Mouse (Mus musculus): ENCODE data around the gene Rad21l. TPM values are rescaled to one million over a fixed set of nuclear protein-coding genes. Genes with fewer than 3 reads are reported as not detected.

Gene Rad21l
- 0.09 TPM in 1 of 2 replicates, not detected in the other for polyA plus RNA-seq (2015; fragmentation: Nextera tagmentation; extraction: Ambion mirVana)

DNA sequence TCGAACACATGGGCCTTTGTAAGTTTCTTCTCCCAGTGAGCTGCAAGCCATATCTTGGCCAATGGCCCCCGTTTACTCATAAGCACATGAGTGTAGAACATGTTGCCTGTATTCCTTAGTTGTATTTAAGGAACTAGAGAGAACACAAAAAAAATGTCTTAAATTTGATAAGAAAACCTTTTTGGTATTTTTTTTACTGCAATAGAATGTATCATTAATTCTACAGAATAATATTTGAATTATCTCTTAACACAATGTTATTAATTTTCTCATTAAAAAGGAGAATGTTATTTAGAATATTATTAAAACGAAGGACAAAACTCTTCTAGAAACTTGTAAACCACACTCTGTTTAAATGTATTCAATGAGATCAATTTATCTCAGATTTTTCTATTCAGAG is at the start of gene Rad21l:
Rad21l (minus strand) TSS at position 101 of the 400 bp plus-strand sequence.
- Histone ChIP-seq H3K9me3 (no peaks in the 10 kb centered on the region), H3K4me3 (no peak within 1 kb of the TSS), H3K4me1 (no peaks in the 10 kb centered on the region), H3K27me3 (peaks cover 7% of the 10 kb centered on the region; the same call in 1 of the 2 replicates), H3K9ac (no peak within 1 kb of the TSS), H3K36me3 (no peaks in the 10 kb centered on the region), H3K27ac (no peak within 1 kb of the TSS), H3K4me2 (no peak within 1 kb of the TSS)
- ATAC-seq (ENCODE audit: borderline replicate concordance, extremely low read depth, low FRiP score, low TSS enrichment): no peak
- 70% methylated on average over 3 of the region's 3 CpGs for WGBS

DNA sequence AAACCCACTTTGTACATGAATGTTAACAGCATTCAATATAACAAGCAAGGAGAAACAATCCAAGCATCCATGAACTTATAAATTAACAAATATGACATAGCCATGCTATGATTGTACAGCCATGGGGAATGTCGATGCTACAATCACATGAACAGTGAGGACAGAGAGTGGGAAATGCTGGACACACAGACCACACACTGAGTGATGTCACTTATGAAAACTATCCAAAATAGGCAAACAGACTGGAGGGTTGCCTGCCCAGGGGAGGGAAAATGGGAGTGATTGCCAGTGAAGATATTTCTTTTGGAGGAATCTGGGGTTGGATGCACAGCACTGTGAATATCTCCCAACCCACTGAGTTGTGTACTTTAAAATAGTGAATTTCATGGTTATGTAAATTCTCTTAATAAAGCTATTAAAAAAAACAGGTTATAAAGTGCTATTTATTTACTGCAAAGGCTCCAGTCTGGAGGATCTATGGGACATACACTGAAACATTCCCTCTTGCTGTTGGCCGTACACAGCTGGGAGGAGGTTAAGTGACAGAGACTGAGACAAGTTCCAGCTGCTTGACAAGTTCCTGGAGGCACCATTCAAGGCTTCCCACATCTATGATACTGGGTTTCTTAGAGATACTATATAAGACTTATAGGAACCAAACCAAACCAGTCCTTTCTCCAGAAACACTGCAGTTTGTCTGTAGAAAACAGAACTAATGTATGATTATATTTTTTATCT is 48.2 kb upstream of the Rad21l start:
- Histone ChIP-seq H3K9ac (no peak overlapping the region), H3K4me3 (no peak overlapping the region), H3K4me1 (no peaks in the 10 kb centered on the region), H3K4me2 (no peak overlapping the region), H3K36me3 (peaks cover 31% of the 10 kb centered on the region), H3K9me3 (no peaks in the 10 kb centered on the region), H3K27ac (no peak overlapping the region), H3K27me3 (no peaks in the 10 kb centered on the region)
- ATAC-seq (ENCODE audit: borderline replicate concordance, extremely low read depth, low FRiP score, low TSS enrichment): peak; percentile 80; the same call in 1 of the 2 replicates
- WGBS: 53% methylated on average over 2 of the region's 2 CpGs

DNA sequence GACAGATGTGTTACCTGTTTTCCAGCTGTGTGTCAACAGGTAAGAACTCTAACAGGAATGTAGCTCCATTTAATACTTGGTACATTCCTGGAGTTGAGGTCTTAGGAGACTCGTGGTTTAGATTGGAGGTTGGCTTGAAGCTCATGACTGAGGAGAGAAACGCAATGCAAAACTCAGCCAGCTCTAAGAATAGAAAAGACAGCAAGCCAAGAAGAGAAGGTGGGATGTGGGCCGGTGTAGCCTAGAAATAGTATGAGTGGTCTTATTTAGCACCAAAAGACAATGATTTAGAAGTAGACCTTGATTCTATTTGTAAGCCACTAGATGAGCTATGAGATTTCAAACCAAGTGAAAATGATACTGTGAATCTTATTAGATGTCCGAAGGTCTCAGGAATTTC is 47.2 kb upstream of the Rad21l start:
- Histone ChIP-seq H3K27me3 (no peaks in the 10 kb centered on the region), H3K4me1 (no peaks in the 10 kb centered on the region), H3K9me3 (no peaks in the 10 kb centered on the region), H3K4me2 (no peak overlapping the region), H3K27ac (no peak overlapping the region), H3K4me3 (no peak overlapping the region), H3K9ac (no peak overlapping the region), H3K36me3 (peaks cover 28% of the 10 kb centered on the region)
- no peak for ATAC-seq (ENCODE audit: borderline replicate concordance, extremely low read depth, low FRiP score, low TSS enrichment)
- WGBS: 91% methylated on average over 4 of the region's 4 CpGs

DNA sequence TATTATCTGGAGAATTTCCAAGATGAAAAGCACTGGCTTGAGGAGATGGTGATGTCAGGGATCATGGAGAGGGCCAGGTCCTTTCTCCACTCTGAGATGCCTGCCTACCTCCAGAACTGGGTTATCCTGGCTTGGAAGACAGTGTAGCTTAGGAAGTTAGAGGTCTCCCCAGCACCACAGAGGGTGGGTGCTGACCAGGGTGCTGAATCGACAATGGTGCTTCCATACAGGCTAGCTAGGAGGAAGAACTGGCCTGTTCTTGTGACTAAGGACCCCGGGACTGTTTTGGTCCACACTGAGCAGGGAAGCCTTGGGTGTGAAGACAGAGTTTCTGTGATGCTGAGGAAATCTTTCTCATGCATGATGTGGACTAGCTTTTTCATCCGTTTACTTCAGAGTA is 44.3 kb upstream of the Rad21l start:
- no peaks in the 10 kb centered on the region for H3K27me3 ChIP-seq
- no peak overlapping the region for H3K4me2 ChIP-seq
- H3K36me3 ChIP-seq: peaks cover 3% of the 10 kb centered on the region; the same call in 1 of the 2 replicates
- WGBS: 27% methylated on average over 3 of the region's 3 CpGs
- no peak overlapping the region for H3K9ac ChIP-seq
- H3K4me3 ChIP-seq: no peak overlapping the region
- no peaks in the 10 kb centered on the region for H3K9me3 ChIP-seq
- H3K27ac ChIP-seq: no peak overlapping the region
- H3K4me1 ChIP-seq: no peaks in the 10 kb centered on the region
- ATAC-seq (ENCODE audit: borderline replicate concordance, extremely low read depth, low FRiP score, low TSS enrichment): no peak

DNA sequence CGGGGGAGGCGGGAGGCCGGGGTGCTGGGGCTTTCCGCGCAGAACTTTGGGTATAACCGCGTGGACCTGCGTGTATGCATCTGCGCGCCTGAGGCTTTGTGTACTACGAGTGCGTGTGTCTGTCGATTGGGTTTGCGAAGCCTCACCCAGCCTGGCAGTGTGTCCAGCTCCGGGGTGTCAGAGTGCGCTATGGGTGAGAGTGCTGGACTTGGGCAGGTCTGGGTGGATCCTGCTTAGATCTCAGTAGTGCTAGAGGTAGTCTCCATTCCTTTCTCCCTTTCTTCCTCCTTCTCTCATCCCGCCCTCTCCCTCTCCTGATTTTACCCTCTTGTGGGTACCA is 34.5 kb upstream of the Rad21l start:
- peaks cover 12% of the 10 kb centered on the region for H3K4me1 ChIP-seq
- ATAC-seq (ENCODE audit: borderline replicate concordance, extremely low read depth, low FRiP score, low TSS enrichment): no peak
- H3K9me3 ChIP-seq: no peaks in the 10 kb centered on the region
- peak overlapping the region; percentile 54 for H3K9ac ChIP-seq
- H3K4me3 ChIP-seq: peak overlapping the region; percentile 54
- 3% methylated on average over 17 of the region's 17 CpGs for WGBS
- no peak overlapping the region for H3K27ac ChIP-seq
- peak overlapping the region; percentile 99 for H3K4me2 ChIP-seq
- peaks cover 48% of the 10 kb centered on the region for H3K27me3 ChIP-seq
- no peaks in the 10 kb centered on the region for H3K36me3 ChIP-seq

DNA sequence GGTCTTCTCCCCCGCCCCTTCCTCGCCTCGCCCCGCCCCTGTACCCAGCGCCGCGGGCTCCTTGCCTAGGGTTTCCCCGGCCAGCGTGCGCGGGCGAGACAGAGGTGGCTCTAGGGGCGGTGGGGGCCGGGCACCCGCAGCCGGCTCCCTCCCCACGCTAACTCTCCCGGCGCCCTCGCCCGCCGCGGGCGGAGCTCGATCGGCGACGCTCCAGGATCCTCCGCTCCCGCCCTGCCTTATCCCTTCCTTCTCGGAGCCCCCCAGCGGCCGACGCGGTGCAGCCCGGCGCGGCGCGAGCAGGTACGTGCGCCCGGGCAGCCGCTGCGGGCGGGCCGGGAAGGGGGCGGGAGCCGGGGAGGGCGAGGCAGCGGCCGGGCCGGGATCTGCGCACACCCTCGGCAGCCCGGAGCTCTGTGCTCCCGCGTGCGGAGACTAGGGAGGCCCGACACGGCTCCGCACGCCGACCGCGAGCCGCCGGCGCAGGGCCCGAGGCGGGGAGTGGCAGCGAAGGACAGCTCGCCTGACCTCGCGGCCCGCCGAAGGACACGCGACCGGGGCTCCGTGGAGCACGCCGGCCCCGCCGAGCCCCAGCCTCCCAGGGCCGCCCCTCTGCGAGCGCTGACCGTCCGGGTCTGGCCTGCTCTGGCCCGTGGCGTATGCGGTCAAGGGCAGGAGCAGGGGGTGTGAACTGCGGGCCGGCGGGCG is 34.0 kb upstream of the Rad21l start:
- peak overlapping the region; percentile 54 for H3K9ac ChIP-seq
- H3K4me3 ChIP-seq: peak overlapping the region; percentile 54
- H3K27ac ChIP-seq: no peak overlapping the region
- WGBS: under 1% methylated on average over 83 of the region's 97 CpGs
- no peaks in the 10 kb centered on the region for H3K9me3 ChIP-seq
- peak; percentile 82 for ATAC-seq (ENCODE audit: borderline replicate concordance, extremely low read depth, low FRiP score, low TSS enrichment)
- peaks cover 48% of the 10 kb centered on the region for H3K27me3 ChIP-seq
- H3K36me3 ChIP-seq: no peaks in the 10 kb centered on the region
- H3K4me2 ChIP-seq: peak overlapping the region; percentile 99
- peaks cover 12% of the 10 kb centered on the region for H3K4me1 ChIP-seq

DNA sequence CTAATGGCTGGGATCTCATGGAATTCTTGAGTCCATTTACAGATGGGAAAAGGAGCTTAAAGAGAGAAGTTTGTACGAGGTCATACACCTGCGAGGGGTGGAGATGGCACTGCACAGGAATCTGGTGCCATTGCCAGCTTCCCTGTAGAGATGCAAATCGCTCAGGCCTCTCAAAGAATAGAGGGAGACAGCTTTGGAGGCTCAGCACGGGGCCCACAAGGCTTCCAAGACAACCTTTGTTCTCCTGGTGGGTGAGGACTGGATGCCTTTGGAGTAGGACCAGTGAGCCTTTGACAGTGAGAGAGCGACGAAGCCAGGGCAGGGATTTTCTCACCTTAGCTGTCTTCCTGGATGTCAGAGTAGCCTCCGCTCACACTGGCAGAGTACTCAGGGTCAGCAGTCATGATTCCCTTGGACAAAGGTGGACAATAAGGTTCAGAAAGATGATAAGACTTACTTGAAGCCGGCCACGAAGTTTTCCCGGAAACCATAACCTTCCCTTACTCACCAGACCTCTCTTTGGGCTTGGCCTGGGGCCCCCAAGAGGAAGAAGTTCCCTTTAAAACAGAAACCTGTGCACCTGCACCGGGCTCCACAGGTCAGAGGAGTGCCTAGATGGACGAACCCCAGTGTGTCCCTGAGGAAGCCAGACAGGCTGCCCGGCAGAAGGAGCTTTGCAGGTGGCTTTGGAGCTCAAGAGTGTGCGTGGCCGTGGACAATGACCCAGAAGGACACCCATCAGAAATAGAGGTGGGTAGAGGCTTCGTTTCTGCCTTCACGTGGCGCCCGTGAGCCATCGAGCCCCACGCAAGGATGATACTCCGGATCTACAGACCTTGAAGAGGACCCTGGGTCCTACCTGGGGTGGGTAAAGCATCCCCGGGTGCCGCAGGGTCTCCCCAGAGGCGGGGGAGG is 33.2 kb upstream of the Rad21l start, which contains the start of gene Tmem74b:
Tmem74b (plus strand) TSS at position 778 of the 915 bp plus-strand sequence.
- Histone ChIP-seq H3K9ac (peak within 1 kb of the TSS; percentile 54), H3K4me3 (peak within 1 kb of the TSS; percentile 54), H3K9me3 (no peaks in the 10 kb centered on the region), H3K4me1 (peaks cover 12% of the 10 kb centered on the region), H3K36me3 (no peaks in the 10 kb centered on the region), H3K4me2 (peak within 1 kb of the TSS; percentile 99), H3K27me3 (peaks cover 48% of the 10 kb centered on the region), H3K27ac (no peak within 1 kb of the TSS)
- 6% methylated on average over 25 of the region's 25 CpGs for WGBS
- ATAC-seq (ENCODE audit: borderline replicate concordance, extremely low read depth, low FRiP score, low TSS enrichment): no peak

DNA sequence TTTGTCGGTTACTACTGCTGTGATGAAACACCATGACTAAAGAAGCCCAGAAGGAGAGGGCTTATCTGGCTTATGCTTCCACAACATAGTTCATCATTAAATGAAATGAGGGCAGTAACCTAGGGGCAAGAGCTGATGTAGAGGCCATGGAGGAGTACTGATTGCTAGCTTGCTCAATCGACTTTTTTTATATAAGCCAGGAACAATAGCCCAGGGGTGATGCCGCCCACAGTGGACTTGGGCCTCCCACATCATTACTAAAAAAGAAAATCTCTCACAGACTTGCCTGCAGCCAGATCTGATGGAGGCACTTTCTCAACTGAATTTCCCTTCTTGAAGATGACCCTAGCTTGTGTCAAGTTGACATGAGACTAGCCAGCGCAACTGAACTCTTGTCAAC is 14.6 kb upstream of the Rad21l start:
- Histone ChIP-seq H3K9ac (no peak overlapping the region), H3K36me3 (no peaks in the 10 kb centered on the region), H3K27me3 (no peaks in the 10 kb centered on the region), H3K27ac (no peak overlapping the region), H3K4me1 (no peaks in the 10 kb centered on the region), H3K9me3 (no peaks in the 10 kb centered on the region), H3K4me3 (no peak overlapping the region), H3K4me2 (no peak overlapping the region)
- 78% methylated on average over 4 of the region's 4 CpGs for WGBS
- no peak for ATAC-seq (ENCODE audit: borderline replicate concordance, extremely low read depth, low FRiP score, low TSS enrichment)

DNA sequence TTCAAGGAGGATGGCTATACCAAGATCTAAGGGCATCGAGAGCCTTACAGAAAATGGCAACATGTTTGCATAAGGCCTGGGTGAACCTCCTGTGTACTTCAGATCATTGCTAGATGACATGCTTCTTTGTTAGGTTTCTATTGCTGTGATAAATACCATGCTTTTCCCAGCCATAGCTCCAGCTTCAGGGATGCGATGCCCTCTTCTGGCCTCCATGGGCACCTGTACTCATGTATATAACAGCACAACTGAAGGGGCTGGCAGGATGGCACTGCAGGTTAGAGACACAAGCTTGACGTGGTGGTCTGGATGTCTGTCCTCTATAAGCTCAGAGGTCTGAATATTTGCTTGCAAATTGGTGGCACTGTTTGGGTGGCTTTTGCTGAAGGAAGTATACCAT is 14.0 kb upstream of the Rad21l start:
- no peaks in the 10 kb centered on the region for H3K4me1 ChIP-seq
- H3K36me3 ChIP-seq: no peaks in the 10 kb centered on the region
- H3K4me2 ChIP-seq: no peak overlapping the region
- no peak overlapping the region for H3K4me3 ChIP-seq
- no peaks in the 10 kb centered on the region for H3K27me3 ChIP-seq
- H3K9ac ChIP-seq: no peak overlapping the region
- no peaks in the 10 kb centered on the region for H3K9me3 ChIP-seq
- no peak for ATAC-seq (ENCODE audit: borderline replicate concordance, extremely low read depth, low FRiP score, low TSS enrichment)
- H3K27ac ChIP-seq: no peak overlapping the region
- 51% methylated on average over 3 of the region's 3 CpGs for whole genome bisulfite sequencing

DNA sequence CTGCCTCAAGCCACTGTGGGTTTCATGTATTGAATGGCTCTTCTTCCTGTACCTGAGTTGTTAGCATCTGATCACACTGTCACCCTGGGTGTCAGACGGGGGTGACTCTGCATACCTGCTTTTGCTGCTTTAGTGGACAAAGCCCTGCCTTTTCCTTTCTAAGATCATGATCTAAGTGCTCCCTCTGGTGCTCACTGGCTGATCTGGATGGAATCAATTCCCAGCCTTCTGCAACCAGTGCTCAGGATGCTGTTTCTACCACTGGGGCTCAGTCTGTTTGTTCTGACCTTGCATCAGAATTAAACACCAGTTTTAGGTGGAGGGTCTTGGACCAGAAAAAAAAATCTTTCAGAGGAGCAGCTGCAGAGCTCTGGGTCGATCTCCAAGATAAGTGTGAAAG is 7.9 kb upstream of the Rad21l start:
- H3K27ac ChIP-seq: no peak overlapping the region
- no peaks in the 10 kb centered on the region for H3K27me3 ChIP-seq
- 55% methylated on average over 2 of the region's 2 CpGs for WGBS
- no peaks in the 10 kb centered on the region for H3K9me3 ChIP-seq
- no peak overlapping the region for H3K4me2 ChIP-seq
- no peaks in the 10 kb centered on the region for H3K4me1 ChIP-seq
- no peak overlapping the region for H3K4me3 ChIP-seq
- no peak for ATAC-seq (ENCODE audit: borderline replicate concordance, extremely low read depth, low FRiP score, low TSS enrichment)
- H3K36me3 ChIP-seq: no peaks in the 10 kb centered on the region
- no peak overlapping the region for H3K9ac ChIP-seq

DNA sequence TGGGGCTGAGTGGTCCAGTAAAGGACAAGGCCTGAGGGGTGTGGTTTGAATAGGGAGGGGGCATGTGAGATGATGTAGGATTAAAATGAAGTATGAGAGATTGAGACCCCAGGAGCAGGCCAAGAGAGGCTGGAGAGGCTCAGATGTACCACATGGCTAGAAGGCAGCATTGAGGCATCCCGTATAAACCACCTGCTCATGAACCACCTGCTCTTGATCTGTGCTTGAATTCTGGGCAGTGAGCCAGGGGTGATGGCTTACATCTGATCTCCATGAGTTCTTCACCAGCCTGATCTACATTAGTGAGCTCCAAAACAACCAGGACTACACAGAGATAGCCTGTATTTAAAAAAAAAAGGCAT is 2.6 kb upstream of the Rad21l start:
- Histone ChIP-seq H3K4me2 (no peak overlapping the region), H3K4me3 (no peak overlapping the region), H3K9ac (no peak overlapping the region), H3K4me1 (no peaks in the 10 kb centered on the region), H3K9me3 (no peaks in the 10 kb centered on the region), H3K36me3 (no peaks in the 10 kb centered on the region), H3K27ac (no peak overlapping the region), H3K27me3 (peaks cover 7% of the 10 kb centered on the region; the same call in 1 of the 2 replicates)
- WGBS: 50% methylated on average over 1 of the region's 1 CpGs
- ATAC-seq (ENCODE audit: borderline replicate concordance, extremely low read depth, low FRiP score, low TSS enrichment): no peak
